Mouse (Mus musculus) CD8-positive naive resting alpha-beta T cell, adult 2 months (primary cell): ENCODE results near the gene Stab2.

Experiments used
- DNase-seq, 2 experiments: peaks; one replicate each; pipeline ENCODE4 v3.0.0; 2022; ENCODE audit warnings: low read depth in 2 of 2, low spot score in 2 of 2

The Stab2 gene

GRCm38 (mm10) chr10:86895531-86895930, 112.3 kb downstream of the Stab2 start:
- no peak for DNase-seq

GRCm38 (mm10) chr10:86891066-86891465, 116.8 kb downstream of the Stab2 start:
- no peak for DNase-seq

- no peak for DNase-seq
Observed at GRCm38 (mm10) chr10:86890166-86890930, 117.5 kb downstream of the Stab2 start.

GRCm38 (mm10) chr10:86889440-86889839, 118.4 kb downstream of the Stab2 start:
- DNase-seq, result no peak

GRCm38 (mm10) chr10:86886434-86886833, 121.4 kb downstream of the Stab2 start:
- DNase-seq, result no peak

GRCm38 (mm10) chr10:86881448-86881847, 126.4 kb downstream of the Stab2 start:
- no peak for DNase-seq

- DNase-seq, result no peak
Observed at GRCm38 (mm10) chr10:86880071-86880806, 127.6 kb downstream of the Stab2 start.

GRCm38 (mm10) chr10:86878721-86879120, 129.1 kb downstream of the Stab2 start:
- DNase-seq, result no peak

GRCm38 (mm10) chr10:86872591-86872990, 135.2 kb downstream of the Stab2 start:
- no peak for DNase-seq

- no peak for DNase-seq
Observed at GRCm38 (mm10) chr10:86872121-86872520, 135.7 kb downstream of the Stab2 start.

- DNase-seq, result no peak
Observed at GRCm38 (mm10) chr10:86863429-86863828, 144.4 kb downstream of the Stab2 start.

- DNase-seq, result no peak
Observed at GRCm38 (mm10) chr10:86862496-86862895, 145.3 kb downstream of the Stab2 start.

- no peak for DNase-seq
Observed at GRCm38 (mm10) chr10:86860396-86860795, 147.4 kb downstream of the Stab2 start.

GRCm38 (mm10) chr10:86853433-86853832, 154.4 kb downstream of the Stab2 start:
- DNase-seq, result no peak

- no peak for DNase-seq
Observed at GRCm38 (mm10) chr10:86852160-86852559, 155.7 kb downstream of the Stab2 start.

- no peak for DNase-seq
Observed at GRCm38 (mm10) chr10:86849508-86849907, 158.3 kb downstream of the Stab2 start.

GRCm38 (mm10) chr10:86849087-86849486, 158.7 kb downstream of the Stab2 start:
- no peak for DNase-seq

- DNase-seq, result no peak
Observed at GRCm38 (mm10) chr10:86846926-86847467, 160.8 kb downstream of the Stab2 start.

GRCm38 (mm10) chr10:86842659-86843058, 165.2 kb downstream of the Stab2 start:
- DNase-seq, result no peak

- no peak for DNase-seq
Observed at GRCm38 (mm10) chr10:86838827-86839226, 169.0 kb downstream of the Stab2 start.

GRCm38 (mm10) chr10:86836784-86837183, 171.0 kb downstream of the Stab2 start:
- no peak for DNase-seq

- DNase-seq, result no peak
Observed at GRCm38 (mm10) chr10:86829515-86829914, 178.3 kb downstream of the Stab2 start.
